8 mouse cellular contexts compared by ENCODE assay signal in genomic region chr4:150651390-150652277, GRCm38 (mm10). TPM values are rescaled to one million over a fixed set of nuclear protein-coding genes. Genes with fewer than 3 reads are reported as not detected.
A peak's percentile ranks its signal among the peaks of the same experiment; 100 is the strongest.
DNase-seq lines count a peak whose midpoint lies in the region; ATAC-seq lines count a peak whose summit lies in the region.

Slc45a1 (minus strand) TSS chr4:150652174.

- H3K4me1 ChIP-seq in heart, embryonic 15.5 days (replicated peaks), result peaks cover 9% of the 10 kb centered on the region
- H3K4me1 ChIP-seq in limb, embryonic 11.5 days (ENCODE audit: control insufficient read depth, insufficient read depth, low read length), result peaks cover 8% of the 10 kb centered on the region

- peak within 1 kb of the TSS; percentile 15; the same call in 1 of the 2 replicates for H3K4me3 ChIP-seq in heart, embryonic 15.5 days
- H3K4me3 ChIP-seq in limb, embryonic 11.5 days (ENCODE audit: low read depth, low read length), result peak within 1 kb of the TSS; percentile 33

- H3K27ac ChIP-seq in heart, embryonic 15.5 days, result no peak within 1 kb of the TSS
- no peak within 1 kb of the TSS for H3K27ac ChIP-seq in limb, embryonic 11.5 days (replicated peaks; ENCODE audit: low read depth, low read length)

- H3K9ac ChIP-seq in heart, embryonic 15.5 days, result no peak within 1 kb of the TSS
- peak within 1 kb of the TSS; percentile 53 for H3K9ac ChIP-seq in limb, embryonic 11.5 days (ENCODE audit: low read length)

- 7% methylated on average over 41 of the region's 41 CpGs for WGBS in heart, embryonic 15.5 days
- 5% methylated on average over 41 of the region's 41 CpGs for WGBS in limb, embryonic 11.5 days

- intact Hi-C loops in heart, postnatal 36 days (cut with DNase I), result loop anchor here (10.0 kb wide), 1 partner anchor 483 kb away; no protein-coding TSS in a partner anchor

- H3K36me3 ChIP-seq in heart, embryonic 15.5 days, result no peaks in the 10 kb centered on the region
- H3K36me3 ChIP-seq in limb, embryonic 11.5 days (ENCODE audit: control insufficient read depth, insufficient read depth, low read length), result no peaks in the 10 kb centered on the region

- H3K9me3 ChIP-seq in heart, embryonic 15.5 days (replicated peaks), result no peaks in the 10 kb centered on the region
- H3K9me3 ChIP-seq in limb, embryonic 11.5 days (ENCODE audit: control insufficient read depth, low read length), result no peaks in the 10 kb centered on the region

- peaks cover 44% of the 10 kb centered on the region for H3K27me3 ChIP-seq in heart, embryonic 15.5 days
- peaks cover 9% of the 10 kb centered on the region for H3K27me3 ChIP-seq in limb, embryonic 11.5 days (ENCODE audit: control insufficient read depth, insufficient read depth, low read length)

- H3K4me2 ChIP-seq in heart, embryonic 15.5 days, result peak within 1 kb of the TSS; percentile 38; the same call in 1 of the 2 replicates
- peak within 1 kb of the TSS; percentile 65 for H3K4me2 ChIP-seq in limb, embryonic 11.5 days (ENCODE audit: low read depth, severe bottlenecking)

- no peak for DNase-seq in heart, postnatal 36 days
- peak; percentile 57 for DNase-seq in cerebellum, adult 8-10 months
- DNase-seq in limb, embryonic 11.5 days (ENCODE audit: low spot score), result peak; percentile 48
- peak; percentile 50 for DNase-seq in right cerebral cortex, postnatal 14 days
- DNase-seq in ovary, postnatal 14 days (ENCODE audit: low spot score), result no peak
- DNase-seq in kidney, postnatal 4 days, result no peak

- no peak for ATAC-seq in heart, embryonic 15.5 days (replicated peaks; ENCODE audit: insufficient number of reproducible peaks, insufficient read depth, low FRiP score, low read depth)
- ATAC-seq in granulocyte monocyte progenitor cell, adult 5-6 weeks (replicated peaks; ENCODE audit: poor library complexity, severe bottlenecking), result peak; percentile 33; the same call in 1 of the 2 replicates
- no peak for ATAC-seq in limb, embryonic 11.5 days (ENCODE audit: insufficient number of reproducible peaks, low FRiP score, low TSS enrichment, low read depth)

RNA-seq across cellular contexts. Expression of gene Slc45a1, which starts in this region (rescaled TPM):
- polyA plus RNA-seq in heart, embryonic 15.5 days (2015; fragmentation: Nextera tagmentation; extraction: Ambion mirVana), result 0.32 TPM in 1 of 2 replicates, not detected in the other
- total RNA-seq in heart, postnatal 36 days (2021), result not detected
- total RNA-seq in granulocyte monocyte progenitor cell, adult 5-6 weeks (2014; fragmentation: Nextera tagmentation), result not detected in 2 replicates
- not detected in 2 replicates for total RNA-seq in granulocyte monocyte progenitor cell, adult 5-6 weeks (2017)
- 0.73 and 1.0 TPM in 2 replicates for polyA plus RNA-seq in limb, embryonic 11.5 days (2014; fragmentation: Nextera tagmentation; extraction: Ambion mirVana)

Comparison
In these comparisons a context has a peak if more than half of its experiments do, and no peak if none do; other contexts are left out.
1. Peak in ATAC-seq in granulocyte monocyte progenitor cell, adult 5-6 weeks; RNA of the gene not detected or under 1 TPM.
2. DNase-seq: peak in cerebellum, adult 8-10 months (single experiment), limb, embryonic 11.5 days (single experiment) and right cerebral cortex, postnatal 14 days (single experiment); none in heart, postnatal 36 days (0 of 2), ovary, postnatal 14 days (single experiment) and kidney, postnatal 4 days (0 of 2).